Mouse (Mus musculus) hindbrain, embryonic 10.5 days (tissue): ENCODE measurements at regions not wholly inside any gene's neighbourhood (a gene's known extent, or its start where the extent isn't known, plus 50 kb on each side); places are given as distances from the start of the nearest gene placed in this dataset.

ENCODE experiments used
- DNase-seq: peaks from one replicate; pipeline ENCODE4 v3.0.0-alpha.2; 2017; ENCODE audit warnings: low spot score
- H3K27ac ChIP-seq: fragments of 300-500 bp; sonication (generic); 2 replicates; pipeline ENCODE4 v1.5.1; 2016; ENCODE audit warnings: mild to moderate bottlenecking, moderate library complexity
- H3K27me3 ChIP-seq: fragments of 300-500 bp; sonication (generic); 2 replicates; pipeline ENCODE4 v1.6.1; 2016; ENCODE audit warnings: mild to moderate bottlenecking; ENCODE audit not compliant: poor library complexity, insufficient read depth, severe bottlenecking
- H3K36me3 ChIP-seq: fragments of 300-500 bp; sonication (generic); 2 replicates; pipeline ENCODE4 v1.6.1; 2016; ENCODE audit warnings: mild to moderate bottlenecking, moderate library complexity
- H3K4me1 ChIP-seq: fragments of 300-500 bp; sonication (generic); replicated peaks from 2 replicates; pipeline ENCODE4 v1.6.1; 2016; ENCODE audit warnings: mild to moderate bottlenecking
- H3K4me3 ChIP-seq: fragments of 300-500 bp; sonication (generic); 2 replicates; pipeline ENCODE4 v1.5.1; 2016; ENCODE audit warnings: mild to moderate bottlenecking, moderate library complexity
- H3K9me3 ChIP-seq: fragments of 300-500 bp; sonication (generic); 2 replicates; pipeline ENCODE4 v1.6.1; 2016; ENCODE audit warnings: mild to moderate bottlenecking, moderate library complexity
- WGBS: fragments of 180-500 bp; shearing (Covaris S2); methylation state at CpG from one replicate; pipeline ENCODE4 v1.1.7; 2016; 5-methylcytosine and 5-hydroxymethylcytosine counted together

- Histone ChIP-seq H3K9me3 (no peaks in the 10 kb centered on the region), H3K4me1 (peaks cover 22% of the 10 kb centered on the region), H3K4me3 (no peak overlapping the region), H3K36me3 (no peaks in the 10 kb centered on the region), H3K27me3 (0 out of 2 replicates have a peak, but pooled peaks cover 4% of the 10 kb centered on the region), H3K27ac (no peak overlapping the region)
- WGBS = 79% methylated on average over 4 of the region's 4 CpGs
- DNase-seq = no peak
Measured at GRCm38 (mm10) chr14:46706462-46706861, 53.9 kb upstream of the Cdkn3 start.

- Histone ChIP-seq H3K4me3 (no peak overlapping the region), H3K4me1 (peaks cover 6% of the 10 kb centered on the region; the same call in 1 of the 2 replicates), H3K36me3 (no peaks in the 10 kb centered on the region), H3K9me3 (no peaks in the 10 kb centered on the region), H3K27ac (no peak overlapping the region), H3K27me3 (0 out of 2 replicates have a peak, but pooled peaks cover 4% of the 10 kb centered on the region)
- WGBS = 73% methylated on average over 9 of the region's 9 CpGs
- no peak for DNase-seq
Measured at GRCm38 (mm10) chr14:46704316-46704751, 56.0 kb upstream of the Cdkn3 start.

GRCm38 (mm10) chr14:46702669-46703435, 57.5 kb upstream of the Cdkn3 start:
- peak; percentile 58 for DNase-seq
- Histone ChIP-seq H3K4me1 (peaks cover 6% of the 10 kb centered on the region; the same call in 1 of the 2 replicates), H3K27me3 (0 out of 2 replicates have a peak, but pooled peaks cover 4% of the 10 kb centered on the region), H3K9me3 (no peaks in the 10 kb centered on the region), H3K4me3 (no peak overlapping the region), H3K36me3 (no peaks in the 10 kb centered on the region), H3K27ac (no peak overlapping the region)
- 31% methylated on average over 17 of the region's 17 CpGs for WGBS

- Histone ChIP-seq H3K4me1 (peaks cover 9% of the 10 kb centered on the region), H3K27ac (no peak overlapping the region)
- DNase-seq = no peak
Measured at GRCm38 (mm10) chr14:46692571-46692970, 67.8 kb upstream of the Cdkn3 start.

GRCm38 (mm10) chr14:46692067-46692466, 68.3 kb upstream of the Cdkn3 start:
- 79% methylated on average over 2 of the region's 2 CpGs for WGBS
- no peak for DNase-seq
- Histone ChIP-seq H3K4me1 (peaks cover 9% of the 10 kb centered on the region), H3K27ac (no peak overlapping the region), H3K27me3 (0 out of 2 replicates have a peak, but pooled peaks cover 4% of the 10 kb centered on the region), H3K9me3 (no peaks in the 10 kb centered on the region), H3K36me3 (no peaks in the 10 kb centered on the region), H3K4me3 (no peak overlapping the region)

More at GRCm38 (mm10) chr14:46692571-46692970, 67.8 kb upstream of the Cdkn3 start:
- Histone ChIP-seq H3K27me3 (0 out of 2 replicates have a peak, but pooled peaks cover 4% of the 10 kb centered on the region), H3K9me3 (no peaks in the 10 kb centered on the region), H3K36me3 (no peaks in the 10 kb centered on the region), H3K4me3 (no peak overlapping the region)
- WGBS = 93% methylated on average over 7 of the region's 7 CpGs

- H3K9me3 ChIP-seq = no peaks in the 10 kb centered on the region
- no peak overlapping the region for H3K27ac ChIP-seq
- 82% methylated on average over 6 of the region's 6 CpGs for WGBS
- DNase-seq = no peak
- H3K36me3 ChIP-seq = no peaks in the 10 kb centered on the region
- no peaks in the 10 kb centered on the region for H3K4me1 ChIP-seq
- H3K27me3 ChIP-seq = no peaks in the 10 kb centered on the region
- H3K4me3 ChIP-seq = no peak overlapping the region
Measured at GRCm38 (mm10) chr14:46682728-46683127, 77.6 kb upstream of the Cdkn3 start.

- 78% methylated on average over 4 of the region's 4 CpGs for WGBS
- no peak for DNase-seq
- 0 out of 2 replicates have a peak, but pooled peaks cover 3% of the 10 kb centered on the region for H3K27me3 ChIP-seq
- H3K9me3 ChIP-seq = no peaks in the 10 kb centered on the region
- H3K4me1 ChIP-seq = no peaks in the 10 kb centered on the region
- no peak overlapping the region for H3K27ac ChIP-seq
- H3K36me3 ChIP-seq = no peaks in the 10 kb centered on the region
- H3K4me3 ChIP-seq = no peak overlapping the region
Measured at GRCm38 (mm10) chr14:46678935-46679334, 81.4 kb upstream of the Cdkn3 start.

GRCm38 (mm10) chr14:46671482-46672225, 88.7 kb upstream of the Cdkn3 start:
- WGBS = 82% methylated on average over 9 of the region's 9 CpGs
- Histone ChIP-seq H3K9me3 (peaks cover 4% of the 10 kb centered on the region; the same call in 1 of the 2 replicates), H3K27ac (no peak overlapping the region), H3K27me3 (peaks cover 22% of the 10 kb centered on the region; the same call in 1 of the 2 replicates), H3K4me1 (no peaks in the 10 kb centered on the region), H3K36me3 (no peaks in the 10 kb centered on the region), H3K4me3 (no peak overlapping the region)
- no peak for DNase-seq

- H3K4me3 ChIP-seq = no peak overlapping the region
- no peak overlapping the region for H3K27ac ChIP-seq
- no peak for DNase-seq
- no peaks in the 10 kb centered on the region for H3K4me1 ChIP-seq
- no peaks in the 10 kb centered on the region for H3K36me3 ChIP-seq
- 90% methylated on average over 2 of the region's 2 CpGs for WGBS
- H3K27me3 ChIP-seq = peaks cover 22% of the 10 kb centered on the region; the same call in 1 of the 2 replicates
- peaks cover 4% of the 10 kb centered on the region; the same call in 1 of the 2 replicates for H3K9me3 ChIP-seq
Measured at GRCm38 (mm10) chr14:46671062-46671461, 89.3 kb upstream of the Cdkn3 start.

GRCm38 (mm10) chr14:46670221-46671046, 89.9 kb upstream of the Cdkn3 start:
- DNase-seq = no peak

GRCm38 (mm10) chr14:46668275-46668674, 92.1 kb upstream of the Cdkn3 start:
- no peak overlapping the region for H3K4me3 ChIP-seq
- H3K27ac ChIP-seq = no peak overlapping the region
- H3K9me3 ChIP-seq = peaks cover 4% of the 10 kb centered on the region; the same call in 1 of the 2 replicates
- DNase-seq = no peak
- 95% methylated on average over 3 of the region's 3 CpGs for WGBS
- H3K4me1 ChIP-seq = 0 out of 2 replicates have a peak, but pooled peaks cover 2% of the 10 kb centered on the region
- peaks cover 43% of the 10 kb centered on the region for H3K27me3 ChIP-seq
- no peaks in the 10 kb centered on the region for H3K36me3 ChIP-seq

More at GRCm38 (mm10) chr14:46670221-46671046, 89.9 kb upstream of the Cdkn3 start:
- no peaks in the 10 kb centered on the region for H3K4me1 ChIP-seq
- peaks cover 26% of the 10 kb centered on the region for H3K27me3 ChIP-seq
- H3K4me3 ChIP-seq = no peak overlapping the region
- peaks cover 4% of the 10 kb centered on the region; the same call in 1 of the 2 replicates for H3K9me3 ChIP-seq
- no peaks in the 10 kb centered on the region for H3K36me3 ChIP-seq
- 88% methylated on average over 20 of the region's 20 CpGs for WGBS
- H3K27ac ChIP-seq = no peak overlapping the region

GRCm38 (mm10) chr14:46664305-46664704, 96.0 kb upstream of the Cdkn3 start:
- Histone ChIP-seq H3K27ac (no peak overlapping the region), H3K36me3 (no peaks in the 10 kb centered on the region), H3K27me3 (peaks cover 63% of the 10 kb centered on the region), H3K9me3 (no peaks in the 10 kb centered on the region), H3K4me3 (no peak overlapping the region), H3K4me1 (peaks cover 23% of the 10 kb centered on the region)
- DNase-seq = no peak
- 84% methylated on average over 6 of the region's 6 CpGs for WGBS
